Mouse (Mus musculus) olfactory bulb, adult 2 months (tissue): ENCODE data around the gene Rims3.

Source experiments
- CTCF ChIP-seq: fragments of 200-500 bp; IDR thresholded peaks from 2 replicates; pipeline ENCODE4 v1.5.1; 2012; ENCODE audit warnings: low read depth, mild to moderate bottlenecking, low read length, moderate library complexity; ENCODE audit not compliant: insufficient read depth
- POLR2A ChIP-seq: fragments of 200-500 bp; IDR thresholded peaks from 2 replicates; pipeline ENCODE4 v1.6.1; 2012; ENCODE audit warnings: mild to moderate bottlenecking, low read depth, low read length, moderate library complexity; ENCODE audit not compliant: insufficient read depth

DNA sequence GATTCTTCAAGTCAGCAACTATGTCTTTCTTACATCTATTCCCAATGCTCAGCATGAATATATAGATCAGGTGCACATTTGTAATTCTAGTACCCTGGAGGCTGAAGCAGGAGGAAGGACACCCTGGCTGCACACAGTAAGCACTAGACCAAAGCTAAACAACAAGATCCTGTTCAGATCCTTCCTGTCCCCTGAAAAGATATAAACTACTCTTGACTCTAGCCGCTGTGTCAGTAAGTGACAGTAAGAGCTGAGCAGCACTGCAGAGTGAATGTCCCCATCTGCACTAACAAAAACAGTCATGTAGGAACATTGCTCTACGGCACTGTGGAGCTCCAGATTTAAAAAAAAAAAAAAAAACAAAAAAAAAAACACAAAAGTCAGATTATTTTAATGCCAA, 36.7 kb upstream of the Rims3 start:
- TF ChIP-seq CTCF (no peak), POLR2A (no peak)
